Mouse (Mus musculus) hindbrain, embryonic 15.5 days (tissue): Measurements from ENCODE around the gene Sptbn4. TPM values are rescaled to one million over a fixed set of nuclear protein-coding genes. Genes with fewer than 3 reads are reported as not detected.

Source experiments
- ATAC-seq: fragments of 200-750 bp; cut with Nextera tagmentation; 2 replicates; pipeline ENCODE4 v1.8.0; 2017; ENCODE audit warnings: low read depth, moderate number of reproducible peaks, moderate TSS enrichment; ENCODE audit not compliant: low FRiP score
- H3K27ac ChIP-seq: fragments of 300-500 bp; sonication (generic); replicated peaks from 2 replicates; pipeline ENCODE4 v1.5.1; 2015; ENCODE audit warnings: mild to moderate bottlenecking, inconsistent platforms
- H3K27me3 ChIP-seq: fragments of 300-500 bp; sonication (generic); 2 replicates; pipeline ENCODE4 v1.6.1; 2015; ENCODE audit warnings: control low read depth, inconsistent platforms
- H3K36me3 ChIP-seq: fragments of 300-500 bp; sonication (generic); 2 replicates; pipeline ENCODE4 v1.6.1; 2015; ENCODE audit warnings: control low read depth, inconsistent platforms
- H3K4me1 ChIP-seq: fragments of 300-500 bp; sonication (generic); replicated peaks from 2 replicates; pipeline ENCODE4 v1.6.1; 2015; ENCODE audit warnings: control low read depth, inconsistent platforms
- H3K4me2 ChIP-seq: fragments of 300-500 bp; sonication (generic); 2 replicates; pipeline ENCODE4 v1.6.1; 2015; ENCODE audit warnings: moderate library complexity, mild to moderate bottlenecking, inconsistent platforms
- H3K4me3 ChIP-seq: fragments of 300-500 bp; sonication (generic); 2 replicates; pipeline ENCODE4 v1.5.1; 2015; ENCODE audit warnings: mild to moderate bottlenecking, inconsistent platforms
- H3K9ac ChIP-seq: fragments of 300-500 bp; sonication (generic); 2 replicates; pipeline ENCODE4 v1.6.1; 2015; ENCODE audit warnings: inconsistent platforms
- H3K9me3 ChIP-seq: fragments of 300-500 bp; sonication (generic); 2 replicates; pipeline ENCODE4 v1.6.1; 2016; ENCODE audit warnings: control low read depth, inconsistent platforms
- WGBS: fragments of 180-500 bp; shearing (Covaris S2); methylation state at CpG from one replicate; pipeline ENCODE4 v1.1.7; 2015; 5-methylcytosine and 5-hydroxymethylcytosine counted together
- polyA plus RNA-seq: library from polyadenylated mRNA; unstranded; fragments of >200 nt; fragmentation: Nextera tagmentation; extraction: Ambion mirVana; gene quantifications from 2 replicates; pipeline ENCODE4 v1.2.1, GENCODE M21; 2015

Gene Sptbn4
- polyA plus RNA-seq, 1 experiment from 2014 or later: 3.2 TPM

DNA sequence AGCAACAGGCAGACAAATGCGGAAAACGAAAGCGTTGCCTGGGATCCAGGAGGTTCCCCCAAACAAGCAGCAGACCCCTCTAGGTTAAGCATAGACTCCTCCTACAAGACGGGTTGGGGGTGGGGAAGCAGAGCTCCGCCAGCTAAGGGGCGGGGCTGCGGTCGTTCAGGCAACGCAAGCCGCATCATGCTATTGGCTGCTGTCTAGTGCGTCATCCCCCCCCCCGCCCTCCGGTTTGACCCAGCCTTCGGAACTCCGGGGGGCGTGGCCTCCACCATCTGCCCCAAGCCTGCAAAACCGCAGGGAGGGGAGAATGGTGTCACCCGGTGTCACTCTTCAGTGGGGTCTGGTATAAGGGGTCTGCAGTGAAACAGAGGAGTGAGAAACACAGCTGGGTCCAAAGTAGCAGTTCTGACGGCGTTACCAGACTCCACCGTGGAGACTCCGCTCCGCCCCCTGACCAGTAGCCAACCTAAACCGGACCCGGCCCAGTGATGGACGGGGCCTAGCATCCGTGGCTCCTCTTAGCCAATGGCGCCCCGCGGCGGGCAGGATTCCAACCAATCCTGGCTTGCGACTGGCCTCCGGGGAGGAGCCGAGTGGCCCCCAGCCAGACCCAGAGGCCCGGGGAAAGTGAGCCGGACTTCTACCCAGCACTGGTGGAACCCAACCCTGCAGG, 25.8 kb upstream of the Sptbn4 start, which contains the start of gene Sertad3:
TSS of gene Sertad3 (plus strand) at position 613 of the 679 bp plus-strand sequence.
- Histone ChIP-seq H3K4me2 (peak within 1 kb of the TSS; percentile 88), H3K9ac (peak within 1 kb of the TSS; percentile 44), H3K4me3 (peak within 1 kb of the TSS; percentile 52), H3K4me1 (peaks cover 3% of the 10 kb centered on the region), H3K27ac (peak within 1 kb of the TSS; percentile 83), H3K36me3 (peaks cover 3% of the 10 kb centered on the region; the same call in 1 of the 2 replicates), H3K9me3 (no peaks in the 10 kb centered on the region), H3K27me3 (no peaks in the 10 kb centered on the region)
- ATAC-seq: peak; percentile 93
- under 1% methylated on average over 36 of the region's 36 CpGs for WGBS

GRCm38 (mm10) chr7:27472596-27472995, 25.1 kb upstream of the Sptbn4 start:
- Histone ChIP-seq H3K4me1 (peaks cover 3% of the 10 kb centered on the region), H3K27me3 (no peaks in the 10 kb centered on the region), H3K9ac (0 out of 2 replicates have a peak overlapping the region, but pooled peaks have one; percentile 44), H3K4me2 (peak overlapping the region; percentile 88), H3K27ac (peak overlapping the region; percentile 83), H3K36me3 (no peaks in the 10 kb centered on the region), H3K4me3 (peak overlapping the region; percentile 52), H3K9me3 (no peaks in the 10 kb centered on the region)
- 42% methylated on average over 7 of the region's 7 CpGs for WGBS
- no peak for ATAC-seq

GRCm38 (mm10) chr7:27471390-27472120, 24.1 kb upstream of the Sptbn4 start:
- no peak overlapping the region for H3K4me2 ChIP-seq
- no peaks in the 10 kb centered on the region for H3K36me3 ChIP-seq
- no peak for ATAC-seq
- H3K27ac ChIP-seq: no peak overlapping the region
- no peak overlapping the region for H3K4me3 ChIP-seq
- H3K9me3 ChIP-seq: no peaks in the 10 kb centered on the region
- 89% methylated on average over 11 of the region's 11 CpGs for WGBS
- H3K27me3 ChIP-seq: no peaks in the 10 kb centered on the region
- peaks cover 3% of the 10 kb centered on the region for H3K4me1 ChIP-seq
- no peak overlapping the region for H3K9ac ChIP-seq

GRCm38 (mm10) chr7:27467648-27468047, 20.2 kb upstream of the Sptbn4 start:
- H3K4me3 ChIP-seq: no peak overlapping the region
- H3K9ac ChIP-seq: no peak overlapping the region
- peaks cover 2% of the 10 kb centered on the region; the same call in 1 of the 2 replicates for H3K4me1 ChIP-seq
- no peaks in the 10 kb centered on the region for H3K27me3 ChIP-seq
- H3K9me3 ChIP-seq: no peaks in the 10 kb centered on the region
- H3K27ac ChIP-seq: no peak overlapping the region
- no peak overlapping the region for H3K4me2 ChIP-seq
- WGBS: 42% methylated on average over 4 of the region's 4 CpGs
- H3K36me3 ChIP-seq: no peaks in the 10 kb centered on the region
- ATAC-seq: no peak

DNA sequence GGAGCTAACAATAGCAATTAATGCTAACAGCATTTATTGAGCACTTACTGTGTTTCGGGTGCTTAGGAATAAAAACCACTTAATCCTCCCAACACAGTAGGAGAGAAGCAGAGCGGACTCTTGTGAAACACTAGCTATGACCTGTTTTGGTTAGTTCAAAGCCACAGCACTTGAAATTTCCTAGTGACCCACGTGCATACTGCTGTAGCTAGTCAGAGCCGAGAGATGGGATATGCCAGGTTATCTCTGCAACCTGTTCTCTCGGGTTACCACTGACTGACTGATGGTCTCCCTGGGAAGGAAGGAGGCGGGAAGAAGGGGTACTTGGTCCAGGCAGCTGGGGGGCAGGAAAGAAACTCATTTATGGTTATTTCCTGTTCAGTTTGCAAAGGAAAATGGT, 13.0 kb upstream of the Sptbn4 start:
- ATAC-seq: no peak
- no peaks in the 10 kb centered on the region for H3K36me3 ChIP-seq
- no peak overlapping the region for H3K9ac ChIP-seq
- H3K27me3 ChIP-seq: no peaks in the 10 kb centered on the region
- no peaks in the 10 kb centered on the region for H3K4me1 ChIP-seq
- no peak overlapping the region for H3K4me3 ChIP-seq
- 88% methylated on average over 6 of the region's 6 CpGs for WGBS
- no peaks in the 10 kb centered on the region for H3K9me3 ChIP-seq
- H3K27ac ChIP-seq: no peak overlapping the region
- H3K4me2 ChIP-seq: no peak overlapping the region

- no peak for ATAC-seq
- no peak overlapping the region for H3K4me2 ChIP-seq
- no peaks in the 10 kb centered on the region for H3K27me3 ChIP-seq
- H3K4me1 ChIP-seq: no peaks in the 10 kb centered on the region
- no peaks in the 10 kb centered on the region for H3K36me3 ChIP-seq
- WGBS: 92% methylated on average over 5 of the region's 5 CpGs
- no peak overlapping the region for H3K27ac ChIP-seq
- H3K9me3 ChIP-seq: no peaks in the 10 kb centered on the region
- H3K9ac ChIP-seq: no peak overlapping the region
- H3K4me3 ChIP-seq: no peak overlapping the region
Observed at GRCm38 (mm10) chr7:27459640-27460039, 12.2 kb upstream of the Sptbn4 start.

DNA sequence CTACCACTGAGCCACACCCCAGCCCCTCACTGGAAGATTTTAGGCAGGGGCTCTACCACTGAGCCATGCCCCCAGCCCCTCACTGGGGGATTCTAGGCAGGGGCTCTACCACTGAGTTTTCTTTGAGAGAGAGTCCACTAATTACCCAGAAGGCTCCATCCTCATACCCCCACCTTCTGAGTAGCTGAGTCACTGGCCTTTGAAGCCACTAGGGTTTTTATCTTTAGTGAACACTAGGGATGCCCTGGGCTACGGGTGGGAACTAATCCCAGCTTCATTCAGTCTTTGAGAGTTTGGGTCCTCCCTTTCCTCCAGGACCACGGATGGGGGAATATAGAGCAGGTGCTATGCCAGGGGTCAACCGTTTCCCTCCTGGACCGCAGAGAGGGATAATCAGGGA, 11.1 kb upstream of the Sptbn4 start:
- no peak overlapping the region for H3K27ac ChIP-seq
- WGBS: 88% methylated on average over 4 of the region's 4 CpGs
- no peaks in the 10 kb centered on the region for H3K27me3 ChIP-seq
- H3K4me1 ChIP-seq: no peaks in the 10 kb centered on the region
- no peaks in the 10 kb centered on the region for H3K36me3 ChIP-seq
- H3K9me3 ChIP-seq: no peaks in the 10 kb centered on the region
- ATAC-seq: no peak
- H3K4me2 ChIP-seq: no peak overlapping the region
- H3K4me3 ChIP-seq: no peak overlapping the region
- no peak overlapping the region for H3K9ac ChIP-seq

DNA sequence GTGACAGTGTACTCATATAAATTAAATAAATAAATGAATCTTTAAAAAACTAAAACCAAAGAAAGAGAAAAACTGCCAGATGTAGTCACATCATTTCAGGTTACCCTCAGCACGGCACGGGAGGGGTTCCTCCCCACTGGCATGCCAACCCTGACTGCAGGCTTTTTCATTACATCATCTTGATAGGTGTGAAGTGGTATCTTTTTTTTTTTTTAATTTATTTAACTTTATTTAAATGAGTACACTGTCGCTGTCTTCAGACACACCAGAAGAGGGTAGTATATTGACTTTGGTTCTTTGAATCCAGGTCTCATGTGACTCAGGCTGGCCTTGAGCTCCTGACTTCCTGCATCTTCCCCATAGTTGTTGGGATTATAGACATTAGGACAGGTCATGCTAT, 7.8 kb upstream of the Sptbn4 start:
- WGBS: 92% methylated on average over 3 of the region's 3 CpGs
- H3K9ac ChIP-seq: no peak overlapping the region
- no peaks in the 10 kb centered on the region for H3K27me3 ChIP-seq
- H3K36me3 ChIP-seq: no peaks in the 10 kb centered on the region
- H3K27ac ChIP-seq: no peak overlapping the region
- ATAC-seq: no peak
- H3K4me1 ChIP-seq: no peaks in the 10 kb centered on the region
- H3K4me2 ChIP-seq: no peak overlapping the region
- H3K9me3 ChIP-seq: no peaks in the 10 kb centered on the region
- no peak overlapping the region for H3K4me3 ChIP-seq

- 77% methylated on average over 10 of the region's 10 CpGs for WGBS
- Histone ChIP-seq H3K27ac (no peak overlapping the region), H3K9ac (no peak overlapping the region), H3K36me3 (no peaks in the 10 kb centered on the region), H3K27me3 (no peaks in the 10 kb centered on the region), H3K4me2 (no peak overlapping the region), H3K4me1 (no peaks in the 10 kb centered on the region), H3K4me3 (no peak overlapping the region), H3K9me3 (no peaks in the 10 kb centered on the region)
- ATAC-seq: no peak
Observed at GRCm38 (mm10) chr7:27454461-27455121, 7.1 kb upstream of the Sptbn4 start.

DNA sequence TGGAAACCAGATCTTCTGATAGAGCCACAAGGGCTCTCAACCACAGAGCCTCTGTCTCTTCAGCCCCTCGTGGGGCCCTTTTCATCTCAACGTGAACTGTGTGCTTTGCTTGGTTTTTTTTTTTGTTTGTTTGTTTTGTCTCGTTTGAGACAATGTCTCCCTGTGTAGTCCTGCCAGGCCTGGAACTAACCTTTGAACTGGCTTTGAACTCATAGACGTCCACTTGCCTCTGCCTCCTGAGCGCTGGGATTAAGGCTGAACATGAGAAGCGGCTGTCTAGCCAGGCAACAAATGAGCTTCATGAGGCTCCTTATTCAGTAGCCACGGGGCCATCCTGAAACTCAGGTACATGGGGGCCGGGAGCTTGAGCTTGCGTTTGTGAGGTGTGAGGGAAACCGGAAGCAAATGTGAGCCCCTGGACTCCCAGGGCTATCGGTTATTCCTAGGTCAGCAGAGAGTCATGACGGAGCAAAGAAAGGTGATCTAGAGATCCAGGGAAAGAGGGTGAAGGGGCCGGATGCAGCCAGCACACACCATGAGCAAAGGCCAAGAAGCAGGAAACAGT, 4.8 kb upstream of the Sptbn4 start:
- H3K9me3 ChIP-seq: no peaks in the 10 kb centered on the region
- WGBS: 59% methylated on average over 13 of the region's 13 CpGs
- no peak overlapping the region for H3K4me3 ChIP-seq
- H3K4me2 ChIP-seq: no peak overlapping the region
- H3K4me1 ChIP-seq: peaks cover 7% of the 10 kb centered on the region; the same call in 1 of the 2 replicates
- H3K9ac ChIP-seq: no peak overlapping the region
- no peaks in the 10 kb centered on the region for H3K36me3 ChIP-seq
- no peak overlapping the region for H3K27ac ChIP-seq
- no peak for ATAC-seq
- H3K27me3 ChIP-seq: no peaks in the 10 kb centered on the region

DNA sequence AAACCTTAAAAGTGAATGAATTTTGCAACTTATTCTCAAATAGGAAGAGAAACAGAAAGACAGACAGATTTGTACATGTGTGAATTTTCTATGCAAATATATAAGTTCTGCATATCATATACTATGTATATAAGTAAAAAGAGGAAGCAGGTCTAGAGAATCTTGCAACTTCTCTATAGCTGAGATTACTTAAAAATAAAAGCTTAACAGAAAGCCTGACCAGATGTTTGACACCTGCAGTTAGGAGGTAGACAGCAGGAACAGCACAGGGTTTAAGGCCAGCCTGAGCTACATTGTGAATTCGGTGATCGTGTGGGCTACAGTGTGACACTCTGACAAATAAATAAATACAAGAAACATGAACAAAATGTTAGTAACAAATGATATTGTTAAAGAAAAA, 3.9 kb upstream of the Sptbn4 start:
- Histone ChIP-seq H3K9me3 (no peaks in the 10 kb centered on the region), H3K9ac (no peak overlapping the region), H3K4me1 (peaks cover 16% of the 10 kb centered on the region), H3K4me2 (no peak overlapping the region), H3K27me3 (no peaks in the 10 kb centered on the region), H3K4me3 (no peak overlapping the region), H3K36me3 (no peaks in the 10 kb centered on the region), H3K27ac (no peak overlapping the region)
- WGBS: 92% methylated on average over 2 of the region's 2 CpGs
- ATAC-seq: no peak
